Mouse (Mus musculus): ENCODE data around the gene Kdelc1. TPM values are rescaled to one million over a fixed set of nuclear protein-coding genes. Genes with fewer than 3 reads are reported as not detected.

Gene Kdelc1
- total and polyA plus RNA-seq, 2 experiments from 2014 or later, result 8.4 to 15.9 TPM

DNA sequence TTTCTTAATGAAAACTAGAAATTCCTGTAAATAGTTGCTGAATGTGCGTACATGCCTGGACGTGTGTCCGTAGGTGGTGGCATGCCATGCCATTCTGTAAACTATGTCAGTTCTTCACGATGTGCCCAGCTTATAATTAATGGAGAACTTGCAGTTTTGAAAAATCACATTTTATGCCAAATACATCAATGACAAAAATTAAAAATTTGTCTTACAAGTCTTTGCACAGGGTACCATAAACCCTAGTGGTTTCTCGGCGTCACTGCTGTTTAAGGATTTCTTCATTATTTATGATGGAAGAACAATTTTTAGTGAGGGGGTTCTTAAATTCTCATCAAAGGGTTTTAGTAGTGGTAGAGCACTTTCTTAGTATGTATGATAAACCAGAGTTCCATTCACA is 30.1 kb upstream of the Kdelc1 start:
- peak overlapping the region; percentile 73 for H3K4me2 ChIP-seq (ENCODE audit: low read depth, low read length)
- 0 out of 2 replicates have a peak, but pooled peaks cover 3% of the 10 kb centered on the region for H3K4me1 ChIP-seq (ENCODE audit: insufficient read depth, low read length)
- H3K9ac ChIP-seq (replicated peaks; ENCODE audit: low read length), result peak overlapping the region; percentile 96
- H3K27ac ChIP-seq, result no peak overlapping the region
- 17% methylated on average over 6 of the region's 6 CpGs for WGBS
- H3K27me3 ChIP-seq (ENCODE audit: insufficient read depth, low read length), result no peaks in the 10 kb centered on the region
- ATAC-seq, result no peak
- TF ChIP-seq CTCF (IDR thresholded peaks at IDR 0.05; ENCODE audit: low read depth), result peak; percentile 50
- peaks cover 4% of the 10 kb centered on the region for H3K36me3 ChIP-seq (ENCODE audit: insufficient read depth, low read length)
- H3K9me3 ChIP-seq (ENCODE audit: low read length), result no peaks in the 10 kb centered on the region
- peak; percentile 10 for DNase-seq (ENCODE audit: low spot score)
- peak overlapping the region; percentile 92 for H3K4me3 ChIP-seq (ENCODE audit: low read length)

DNA sequence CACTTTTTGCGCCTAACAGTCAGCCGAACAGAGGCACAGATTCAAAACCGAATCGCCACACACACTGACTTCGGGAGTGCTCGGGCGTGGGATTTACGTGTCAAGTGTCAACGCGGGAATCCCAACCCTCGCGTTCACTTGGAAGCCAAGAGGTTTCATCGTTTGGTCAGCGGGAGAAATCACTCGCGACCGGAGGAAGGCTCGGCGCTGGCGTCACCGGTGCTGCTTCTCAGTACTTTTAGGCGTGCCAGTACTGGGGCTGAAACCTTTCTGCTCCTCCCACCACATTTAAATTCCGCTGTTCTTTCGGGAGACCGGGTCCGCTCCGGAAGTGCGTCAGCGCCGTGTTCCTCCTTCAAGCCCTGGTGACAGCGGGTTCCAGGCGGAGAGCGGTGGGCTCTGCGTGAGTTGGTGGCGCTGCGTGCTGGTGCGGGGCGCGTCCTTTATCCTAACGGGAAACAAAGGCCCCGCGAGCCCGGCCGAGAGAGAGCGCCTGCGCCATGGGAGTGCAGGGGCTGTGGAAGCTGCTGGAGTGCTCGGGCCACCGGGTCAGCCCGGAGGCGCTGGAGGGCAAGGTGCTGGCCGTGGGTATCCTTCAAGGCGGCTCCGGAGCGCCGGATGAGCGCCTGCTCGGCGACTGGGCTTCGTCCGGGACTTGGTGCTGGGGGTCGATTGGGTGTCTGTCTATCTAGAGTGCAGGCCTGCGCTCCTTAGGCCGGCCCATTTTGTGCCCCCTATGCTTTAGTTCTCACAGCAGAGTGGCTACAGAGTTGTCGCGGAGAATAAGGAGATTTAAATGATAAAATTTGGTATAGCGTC is 29.2 kb upstream of the Kdelc1 start, which contains the start of gene Ercc5:
Ercc5 (plus strand) TSS at position 182 of the 819 bp plus-strand sequence.
- H3K4me1 ChIP-seq (ENCODE audit: insufficient read depth, low read length), result 0 out of 2 replicates have a peak, but pooled peaks cover 3% of the 10 kb centered on the region
- peak within 1 kb of the TSS; percentile 98 for H3K27ac ChIP-seq
- peaks cover 11% of the 10 kb centered on the region for H3K36me3 ChIP-seq (ENCODE audit: insufficient read depth, low read length)
- ATAC-seq, result peak; percentile 97
- peak; percentile 94 for DNase-seq (ENCODE audit: low spot score)
- under 1% methylated on average over 65 of the region's 66 CpGs for WGBS
- TF ChIP-seq CTCF (IDR thresholded peaks at IDR 0.05; ENCODE audit: low read depth), result no peak
- no peaks in the 10 kb centered on the region for H3K27me3 ChIP-seq (ENCODE audit: insufficient read depth, low read length)
- H3K4me3 ChIP-seq (ENCODE audit: low read length), result peak within 1 kb of the TSS; percentile 92
- peak within 1 kb of the TSS; percentile 96 for H3K9ac ChIP-seq (replicated peaks; ENCODE audit: low read length)
- peak within 1 kb of the TSS; percentile 73 for H3K4me2 ChIP-seq (ENCODE audit: low read depth, low read length)
- H3K9me3 ChIP-seq (ENCODE audit: low read length), result no peaks in the 10 kb centered on the region

DNA sequence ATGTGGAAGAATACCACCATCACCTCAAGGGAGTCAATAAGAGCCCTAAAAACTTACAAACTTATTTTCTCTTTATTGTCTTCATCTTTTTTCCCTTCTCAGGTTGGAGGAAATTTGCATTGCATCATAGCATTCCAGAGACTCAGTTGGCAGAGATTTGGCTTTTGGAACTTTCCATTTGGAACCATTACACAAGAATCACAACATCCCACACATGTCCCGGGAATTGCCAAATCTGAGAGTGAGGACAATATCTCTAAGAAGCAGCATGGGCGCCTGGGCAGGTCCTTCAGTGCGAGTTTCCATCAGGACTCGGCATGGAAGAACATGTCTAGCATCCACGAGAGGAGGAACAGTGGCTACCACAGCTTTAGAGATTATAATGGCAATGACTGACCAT is 24.1 kb upstream of the Kdelc1 start:
- Histone ChIP-seq H3K4me1 (ENCODE audit: insufficient read depth, low read length) (no peaks in the 10 kb centered on the region), H3K36me3 (ENCODE audit: insufficient read depth, low read length) (peaks cover 18% of the 10 kb centered on the region), H3K4me2 (ENCODE audit: low read depth, low read length) (no peak overlapping the region), H3K4me3 (ENCODE audit: low read length) (no peak overlapping the region), H3K9me3 (ENCODE audit: low read length) (no peaks in the 10 kb centered on the region), H3K9ac (replicated peaks; ENCODE audit: low read length) (no peak overlapping the region), H3K27ac (no peak overlapping the region), H3K27me3 (ENCODE audit: insufficient read depth, low read length) (no peaks in the 10 kb centered on the region)
- no peak for DNase-seq (ENCODE audit: low spot score)
- 92% methylated on average over 5 of the region's 5 CpGs for WGBS
- no peak for TF ChIP-seq CTCF (IDR thresholded peaks at IDR 0.05; ENCODE audit: low read depth)
- no peak for ATAC-seq

DNA sequence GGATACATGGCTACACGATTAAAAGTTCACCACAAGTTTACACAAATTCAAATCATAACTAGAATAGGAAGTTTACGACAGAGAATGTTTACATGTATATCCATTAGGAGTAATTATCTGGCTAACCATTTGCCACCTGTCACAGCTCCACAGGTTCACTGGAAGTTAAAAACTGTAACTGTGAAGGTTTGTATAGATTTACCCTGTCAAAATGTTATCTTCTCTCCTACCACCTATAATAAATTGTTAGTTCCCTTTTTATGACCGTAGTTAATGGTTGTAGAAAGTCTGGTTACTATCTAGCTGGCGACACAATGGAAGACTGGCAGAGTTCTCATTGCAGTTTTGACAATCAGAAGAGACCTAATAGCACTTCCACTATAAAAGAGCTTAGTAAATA is 21.6 kb upstream of the Kdelc1 start:
- WGBS, result 91% methylated on average over 4 of the region's 4 CpGs
- H3K9ac ChIP-seq (replicated peaks; ENCODE audit: low read length), result no peak overlapping the region
- no peaks in the 10 kb centered on the region for H3K27me3 ChIP-seq (ENCODE audit: insufficient read depth, low read length)
- DNase-seq (ENCODE audit: low spot score), result no peak
- no peaks in the 10 kb centered on the region for H3K9me3 ChIP-seq (ENCODE audit: low read length)
- H3K4me2 ChIP-seq (ENCODE audit: low read depth, low read length), result no peak overlapping the region
- H3K27ac ChIP-seq, result no peak overlapping the region
- H3K36me3 ChIP-seq (ENCODE audit: insufficient read depth, low read length), result peaks cover 28% of the 10 kb centered on the region
- H3K4me3 ChIP-seq (ENCODE audit: low read length), result no peak overlapping the region
- no peak for TF ChIP-seq CTCF (IDR thresholded peaks at IDR 0.05; ENCODE audit: low read depth)
- ATAC-seq, result no peak
- H3K4me1 ChIP-seq (ENCODE audit: insufficient read depth, low read length), result no peaks in the 10 kb centered on the region

DNA sequence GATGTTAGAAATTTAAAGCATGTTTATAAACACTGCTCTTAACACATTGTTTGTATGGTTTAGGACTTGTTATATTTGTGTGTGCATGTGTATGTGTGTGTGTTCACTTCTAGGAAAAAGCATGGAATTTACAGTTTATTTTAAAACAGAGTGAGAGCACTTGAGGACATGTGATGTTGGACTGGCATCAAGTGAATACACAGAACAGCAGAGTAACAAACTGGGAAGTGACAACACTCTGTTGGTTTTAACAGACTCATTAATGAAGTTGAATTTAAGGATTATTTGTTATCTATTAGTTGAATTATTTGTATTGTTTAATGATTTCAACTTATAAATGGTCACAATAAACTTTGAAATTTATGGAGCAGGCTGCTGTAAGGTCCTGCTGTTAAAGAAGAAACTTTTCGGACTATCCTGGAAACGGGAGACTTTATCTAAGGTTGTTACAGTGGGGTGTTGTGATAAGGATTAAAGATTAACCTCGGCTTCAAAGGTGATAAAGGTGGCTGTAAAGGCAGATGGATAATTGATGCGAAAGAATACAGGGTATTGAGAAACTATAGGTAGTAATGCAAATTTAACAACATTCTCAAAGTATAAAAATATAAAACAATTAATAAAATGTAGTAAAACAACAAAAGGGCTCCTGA is 11.4 kb upstream of the Kdelc1 start:
- Histone ChIP-seq H3K4me1 (ENCODE audit: insufficient read depth, low read length) (no peaks in the 10 kb centered on the region), H3K9ac (replicated peaks; ENCODE audit: low read length) (no peak overlapping the region), H3K4me2 (ENCODE audit: low read depth, low read length) (no peak overlapping the region), H3K27me3 (ENCODE audit: insufficient read depth, low read length) (no peaks in the 10 kb centered on the region), H3K9me3 (ENCODE audit: low read length) (no peaks in the 10 kb centered on the region), H3K4me3 (ENCODE audit: low read length) (no peak overlapping the region), H3K27ac (no peak overlapping the region), H3K36me3 (ENCODE audit: insufficient read depth, low read length) (peaks cover 32% of the 10 kb centered on the region)
- 92% methylated on average over 4 of the region's 4 CpGs for WGBS
- ATAC-seq (no peak), DNase-seq (ENCODE audit: low spot score) (no peak)
- TF ChIP-seq CTCF (IDR thresholded peaks at IDR 0.05; ENCODE audit: low read depth), result no peak

DNA sequence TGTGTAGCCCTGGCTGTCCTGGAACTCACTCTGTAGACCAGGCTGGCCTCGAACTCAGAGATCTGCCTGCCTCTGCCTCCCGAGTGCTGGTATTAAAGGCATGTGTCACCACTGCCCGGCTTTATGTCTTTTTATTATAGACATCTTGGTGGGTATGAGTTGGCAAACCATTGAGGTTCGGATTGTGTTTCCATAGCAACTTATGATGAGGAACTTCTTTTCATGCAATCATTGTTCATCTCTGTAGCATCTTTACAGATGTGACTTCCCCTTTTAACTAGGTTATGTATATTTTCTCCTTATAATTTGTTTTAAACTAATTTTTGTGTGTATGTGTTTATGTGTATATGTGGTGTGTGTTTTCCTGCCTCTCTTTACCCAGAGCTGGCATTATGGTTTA is 7.0 kb upstream of the Kdelc1 start:
- peaks cover 15% of the 10 kb centered on the region for H3K36me3 ChIP-seq (ENCODE audit: insufficient read depth, low read length)
- no peak for TF ChIP-seq CTCF (IDR thresholded peaks at IDR 0.05; ENCODE audit: low read depth)
- no peak overlapping the region for H3K4me3 ChIP-seq (ENCODE audit: low read length)
- no peak overlapping the region for H3K27ac ChIP-seq
- H3K4me1 ChIP-seq (ENCODE audit: insufficient read depth, low read length), result peaks cover 5% of the 10 kb centered on the region; the same call in 1 of the 2 replicates
- no peak for DNase-seq (ENCODE audit: low spot score)
- H3K9me3 ChIP-seq (ENCODE audit: low read length), result no peaks in the 10 kb centered on the region
- H3K9ac ChIP-seq (replicated peaks; ENCODE audit: low read length), result no peak overlapping the region
- no peak for ATAC-seq
- H3K4me2 ChIP-seq (ENCODE audit: low read depth, low read length), result no peak overlapping the region
- WGBS, result 89% methylated on average over 4 of the region's 4 CpGs
- H3K27me3 ChIP-seq (ENCODE audit: insufficient read depth, low read length), result no peaks in the 10 kb centered on the region
